Mouse (Mus musculus) embryonic facial prominence, embryonic 15.5 days (tissue): ENCODE data around the gene 4930590J08Rik. TPM values are rescaled to one million over a fixed set of nuclear protein-coding genes. Genes with fewer than 3 reads are reported as not detected.
"Not testable (repeated sequence)": the region's sequence is repeated elsewhere in the genome, so short reads cannot be mapped to it uniquely, and the experiment has no call there.

Experiments
- ATAC-seq: fragments of 200-750 bp; cut with Nextera tagmentation; 2 replicates; pipeline ENCODE4 v1.8.0; 2017; ENCODE audit warnings: low read depth, moderate TSS enrichment; ENCODE audit not compliant: insufficient number of reproducible peaks, low FRiP score, low TSS enrichment
- H3K27ac ChIP-seq: fragments of 300-500 bp; sonication (generic); replicated peaks from 2 replicates; pipeline ENCODE4 v1.5.1; 2015; ENCODE audit warnings: mild to moderate bottlenecking, inconsistent platforms
- H3K27me3 ChIP-seq: fragments of 300-500 bp; sonication (generic); 2 replicates; pipeline ENCODE4 v1.6.1; 2015; ENCODE audit warnings: inconsistent platforms
- H3K36me3 ChIP-seq: fragments of 300-500 bp; sonication (generic); 2 replicates; pipeline ENCODE4 v1.6.1; 2015; ENCODE audit warnings: mild to moderate bottlenecking, inconsistent platforms
- H3K4me1 ChIP-seq: fragments of 300-500 bp; sonication (generic); 2 replicates; pipeline ENCODE4 v1.6.1; 2015; ENCODE audit warnings: inconsistent platforms
- H3K4me2 ChIP-seq: fragments of 300-500 bp; sonication (generic); replicated peaks from 2 replicates; pipeline ENCODE4 v1.6.1; 2015; ENCODE audit warnings: mild to moderate bottlenecking, inconsistent platforms
- H3K4me3 ChIP-seq: fragments of 300-500 bp; sonication (generic); replicated peaks from 2 replicates; pipeline ENCODE4 v1.5.1; 2015; ENCODE audit warnings: mild to moderate bottlenecking, inconsistent platforms
- H3K9ac ChIP-seq: fragments of 300-500 bp; sonication (generic); 2 replicates; pipeline ENCODE4 v1.6.1; 2015; ENCODE audit warnings: inconsistent platforms
- H3K9me3 ChIP-seq: fragments of 300-500 bp; sonication (generic); replicated peaks from 2 replicates; pipeline ENCODE4 v1.6.1; 2016; ENCODE audit warnings: inconsistent platforms
- WGBS: fragments of 180-500 bp; shearing (Covaris S2); methylation state at CpG from one replicate; pipeline ENCODE4 v1.1.7; 2015; 5-methylcytosine and 5-hydroxymethylcytosine counted together
- polyA plus RNA-seq: library from polyadenylated mRNA; unstranded; fragments of >200 nt; fragmentation: Nextera tagmentation; extraction: Ambion mirVana; gene quantifications from 2 replicates; pipeline ENCODE4 v1.2.1, GENCODE M21; 2015

4930590J08Rik gene
- 0.24 and 0.47 TPM in 2 replicates for polyA plus RNA-seq

GRCm38 (mm10) chr6:91902509-91902908 lies at the start of gene 4930590J08Rik:
4930590J08Rik (plus strand) TSS chr6:91902809.
- not testable (repeated sequence) for H3K4me1 ChIP-seq, ATAC-seq, H3K4me2 ChIP-seq, H3K9ac ChIP-seq, H3K4me3 ChIP-seq, H3K9me3 ChIP-seq, H3K27ac ChIP-seq, H3K27me3 ChIP-seq
- 97% methylated on average over 2 of the region's 2 CpGs for WGBS
- H3K36me3 ChIP-seq: peaks cover 32% of the 10 kb centered on the region

DNA sequence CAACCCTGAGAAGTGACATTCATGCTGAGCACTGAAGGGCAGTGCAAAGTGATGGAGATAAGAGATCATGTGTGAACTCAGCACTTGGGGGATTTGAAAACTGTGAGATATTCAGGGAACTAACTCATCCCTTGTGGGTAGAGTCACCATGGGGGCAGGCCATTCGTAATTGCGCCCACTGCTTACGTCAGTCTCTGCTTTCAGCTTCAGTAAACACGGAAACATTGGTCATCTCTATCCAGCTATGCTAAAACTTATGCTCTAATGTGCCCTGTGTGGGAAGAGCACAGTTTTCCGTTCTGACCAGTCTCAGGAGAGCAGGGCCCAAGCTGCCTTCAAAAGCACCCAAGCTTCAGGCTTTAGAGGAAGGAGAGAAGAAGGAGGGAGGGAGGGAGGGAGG lies 44.3 kb upstream of the 4930590J08Rik start:
- H3K27me3 ChIP-seq: 0 out of 2 replicates have a peak, but pooled peaks cover 3% of the 10 kb centered on the region
- H3K4me2 ChIP-seq: no peak overlapping the region
- no peak for ATAC-seq
- H3K9ac ChIP-seq: no peak overlapping the region
- WGBS: 68% methylated on average over 5 of the region's 5 CpGs
- H3K4me1 ChIP-seq: no peaks in the 10 kb centered on the region
- no peaks in the 10 kb centered on the region for H3K9me3 ChIP-seq
- no peak overlapping the region for H3K4me3 ChIP-seq
- no peaks in the 10 kb centered on the region for H3K36me3 ChIP-seq
- no peak overlapping the region for H3K27ac ChIP-seq

DNA sequence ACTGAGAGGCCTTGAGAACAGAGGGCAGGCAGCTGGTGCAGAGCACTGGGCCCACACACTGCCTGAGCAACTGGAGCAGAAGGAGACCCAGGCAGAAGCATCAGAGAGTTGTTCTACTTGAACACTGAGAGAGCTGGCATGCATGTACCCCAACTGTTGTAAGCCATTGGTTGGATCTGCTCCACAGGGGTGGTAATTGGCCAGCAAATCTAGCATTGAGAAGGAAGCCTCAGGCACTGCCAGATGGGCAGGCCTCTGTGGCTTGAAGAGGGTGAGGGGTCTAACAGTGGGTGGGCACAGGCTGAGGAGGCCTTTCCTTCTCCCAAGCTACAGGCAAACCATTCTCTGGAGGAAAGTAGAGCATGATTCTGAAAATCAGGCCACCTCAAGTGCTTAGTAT lies 39.8 kb upstream of the 4930590J08Rik start:
- Histone ChIP-seq H3K4me3 (no peak overlapping the region), H3K4me2 (no peak overlapping the region), H3K27ac (no peak overlapping the region), H3K9me3 (no peaks in the 10 kb centered on the region), H3K4me1 (no peaks in the 10 kb centered on the region), H3K27me3 (no peaks in the 10 kb centered on the region), H3K36me3 (no peaks in the 10 kb centered on the region), H3K9ac (no peak overlapping the region)
- no peak for ATAC-seq

- H3K27ac ChIP-seq: no peak overlapping the region
- ATAC-seq: no peak
- no peak overlapping the region for H3K4me3 ChIP-seq
- H3K9ac ChIP-seq: no peak overlapping the region
- no peaks in the 10 kb centered on the region for H3K4me1 ChIP-seq
- no peaks in the 10 kb centered on the region for H3K9me3 ChIP-seq
- no peak overlapping the region for H3K4me2 ChIP-seq
- no peaks in the 10 kb centered on the region for H3K27me3 ChIP-seq
- 73% methylated on average over 5 of the region's 5 CpGs for WGBS
- no peaks in the 10 kb centered on the region for H3K36me3 ChIP-seq
These were observed 38.0 kb upstream of the 4930590J08Rik start for GRCm38 (mm10) chr6:91864595-91864994.

DNA sequence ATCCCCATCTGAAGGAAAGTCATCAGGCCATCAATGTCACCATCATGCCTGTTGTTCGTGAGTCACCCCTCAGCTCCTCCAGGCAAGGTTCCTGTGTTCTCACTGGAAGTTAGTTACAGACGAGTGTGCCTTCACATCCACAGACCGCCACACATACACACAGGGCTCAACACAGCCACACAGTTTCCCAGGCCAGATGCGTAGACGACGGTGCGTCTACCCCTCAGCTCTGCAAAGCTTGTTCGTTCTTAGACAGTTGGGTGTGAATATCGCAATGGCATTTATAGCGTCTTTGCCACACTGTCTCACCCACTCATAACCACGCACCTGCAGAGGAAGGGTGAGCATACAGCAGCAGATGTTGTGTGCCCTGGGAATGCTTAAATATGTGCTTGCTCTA lies 37.0 kb upstream of the 4930590J08Rik start:
- no peak overlapping the region for H3K27ac ChIP-seq
- H3K9me3 ChIP-seq: no peaks in the 10 kb centered on the region
- no peak for ATAC-seq
- no peaks in the 10 kb centered on the region for H3K27me3 ChIP-seq
- no peaks in the 10 kb centered on the region for H3K36me3 ChIP-seq
- H3K9ac ChIP-seq: no peak overlapping the region
- H3K4me2 ChIP-seq: no peak overlapping the region
- WGBS: 77% methylated on average over 11 of the region's 11 CpGs
- no peak overlapping the region for H3K4me3 ChIP-seq
- H3K4me1 ChIP-seq: no peaks in the 10 kb centered on the region

DNA sequence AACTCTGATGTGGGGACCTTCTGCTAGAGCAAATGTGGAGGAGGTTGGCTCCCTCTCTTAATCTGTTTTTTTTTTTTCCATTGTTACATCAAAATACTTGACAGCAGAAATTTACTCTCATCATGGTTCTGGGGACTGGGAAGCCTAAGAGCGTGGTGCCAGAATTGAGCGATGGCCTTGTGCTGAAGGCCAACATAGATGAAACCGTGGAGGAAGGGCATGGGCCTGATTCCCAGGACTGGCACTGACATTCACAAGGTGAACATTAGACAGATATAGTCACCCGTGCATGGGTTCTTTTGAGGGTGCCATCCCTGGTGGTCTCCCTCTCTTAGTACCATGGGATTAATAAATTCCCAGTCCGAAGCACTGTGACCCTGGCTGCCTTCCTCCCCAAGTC lies 34.5 kb upstream of the 4930590J08Rik start:
- no peak overlapping the region for H3K4me2 ChIP-seq
- H3K9me3 ChIP-seq: no peaks in the 10 kb centered on the region
- H3K36me3 ChIP-seq: no peaks in the 10 kb centered on the region
- H3K4me1 ChIP-seq: no peaks in the 10 kb centered on the region
- 80% methylated on average over 5 of the region's 5 CpGs for WGBS
- ATAC-seq: no peak
- no peak overlapping the region for H3K27ac ChIP-seq
- no peaks in the 10 kb centered on the region; the same call in 1 of the 2 replicates for H3K27me3 ChIP-seq
- no peak overlapping the region for H3K9ac ChIP-seq
- no peak overlapping the region for H3K4me3 ChIP-seq

DNA sequence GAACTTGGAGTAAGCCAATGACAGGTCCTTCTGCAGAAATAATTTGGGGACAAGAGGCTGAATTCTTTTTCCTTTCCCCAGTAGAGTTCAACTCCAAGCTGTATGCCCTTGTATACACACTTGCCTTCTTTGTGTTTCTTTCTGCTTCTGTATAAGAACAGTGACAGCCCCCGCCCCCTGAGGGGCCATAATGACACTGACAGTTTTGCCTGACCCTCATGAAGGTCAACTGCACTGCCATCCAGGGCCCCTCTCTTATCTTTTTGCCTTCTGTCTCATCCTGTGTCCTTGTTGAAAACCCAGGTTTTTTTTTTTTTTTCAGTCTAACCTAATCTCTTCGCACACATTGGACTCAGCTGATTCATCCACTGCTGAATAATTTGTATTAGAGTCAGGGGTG lies 29.8 kb upstream of the 4930590J08Rik start:
- no peaks in the 10 kb centered on the region for H3K4me1 ChIP-seq
- no peak overlapping the region for H3K4me2 ChIP-seq
- no peak overlapping the region for H3K27ac ChIP-seq
- H3K9ac ChIP-seq: no peak overlapping the region
- H3K27me3 ChIP-seq: peaks cover 4% of the 10 kb centered on the region; the same call in 1 of the 2 replicates
- no peaks in the 10 kb centered on the region for H3K9me3 ChIP-seq
- WGBS: 71% methylated on average over 2 of the region's 2 CpGs
- no peak for ATAC-seq
- H3K36me3 ChIP-seq: no peaks in the 10 kb centered on the region
- no peak overlapping the region for H3K4me3 ChIP-seq

DNA sequence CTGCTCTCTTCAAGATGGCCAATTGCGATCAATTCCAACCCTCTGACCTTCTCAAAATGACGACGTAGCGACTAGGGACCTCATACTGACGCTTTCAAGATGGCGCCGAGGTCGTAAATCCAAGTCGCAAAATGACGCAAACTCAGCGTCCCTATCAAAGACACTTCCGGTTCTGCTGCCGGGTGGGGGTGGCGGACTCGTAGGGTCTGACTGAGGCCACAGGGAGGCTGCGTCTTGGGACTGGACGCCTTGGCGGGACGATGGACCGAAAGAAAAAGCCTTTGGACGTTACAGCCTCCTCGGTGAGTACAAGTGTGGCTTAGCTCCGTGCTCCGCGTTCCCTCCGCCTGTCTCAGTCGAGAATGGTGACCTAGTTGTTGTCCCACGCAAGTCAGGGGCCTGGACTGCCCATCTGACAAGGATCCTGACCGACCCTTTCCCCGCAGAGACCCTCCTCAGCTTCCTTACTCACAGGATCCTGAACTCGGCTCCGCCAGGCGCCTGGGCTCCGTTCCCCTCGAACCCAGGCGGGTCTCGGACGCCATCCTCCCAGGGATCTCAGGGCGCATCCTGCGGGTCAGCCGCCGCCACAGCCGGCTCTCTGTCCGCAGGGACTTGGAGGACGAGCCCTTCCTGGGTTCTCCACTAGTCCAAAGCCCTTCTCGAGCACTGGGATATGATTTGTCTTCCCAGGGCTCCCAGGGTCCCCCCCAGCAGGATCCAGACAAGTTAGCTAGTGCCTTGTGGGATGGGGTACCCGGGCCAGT lies 24.5 kb upstream of the 4930590J08Rik start, which contains the start of gene Ccdc174:
Gene Ccdc174, plus strand, starts transcription at position 169 of the 767 bp plus-strand sequence.
- WGBS: under 1% methylated on average over 47 of the region's 47 CpGs
- H3K4me3 ChIP-seq: peak within 1 kb of the TSS; percentile 91

GRCm38 (mm10) chr6:91883859-91884258 lies 18.8 kb upstream of the 4930590J08Rik start:
- no peak overlapping the region for H3K9ac ChIP-seq
- 86% methylated on average over 2 of the region's 2 CpGs for WGBS
- no peak for ATAC-seq

More for the DNA sequence above, 24.5 kb upstream of the 4930590J08Rik start, which contains the start of gene Ccdc174:
- Histone ChIP-seq H3K4me2 (peak within 1 kb of the TSS; percentile 84), H3K9ac (peak within 1 kb of the TSS; percentile 90), H3K4me1 (peaks cover 7% of the 10 kb centered on the region; the same call in 1 of the 2 replicates), H3K9me3 (no peaks in the 10 kb centered on the region), H3K36me3 (peaks cover 16% of the 10 kb centered on the region), H3K27me3 (peaks cover 4% of the 10 kb centered on the region; the same call in 1 of the 2 replicates), H3K27ac (0 out of 2 replicates have a peak within 1 kb of the TSS, but pooled peaks have one; percentile 31)
- peak; percentile 93 for ATAC-seq

DNA sequence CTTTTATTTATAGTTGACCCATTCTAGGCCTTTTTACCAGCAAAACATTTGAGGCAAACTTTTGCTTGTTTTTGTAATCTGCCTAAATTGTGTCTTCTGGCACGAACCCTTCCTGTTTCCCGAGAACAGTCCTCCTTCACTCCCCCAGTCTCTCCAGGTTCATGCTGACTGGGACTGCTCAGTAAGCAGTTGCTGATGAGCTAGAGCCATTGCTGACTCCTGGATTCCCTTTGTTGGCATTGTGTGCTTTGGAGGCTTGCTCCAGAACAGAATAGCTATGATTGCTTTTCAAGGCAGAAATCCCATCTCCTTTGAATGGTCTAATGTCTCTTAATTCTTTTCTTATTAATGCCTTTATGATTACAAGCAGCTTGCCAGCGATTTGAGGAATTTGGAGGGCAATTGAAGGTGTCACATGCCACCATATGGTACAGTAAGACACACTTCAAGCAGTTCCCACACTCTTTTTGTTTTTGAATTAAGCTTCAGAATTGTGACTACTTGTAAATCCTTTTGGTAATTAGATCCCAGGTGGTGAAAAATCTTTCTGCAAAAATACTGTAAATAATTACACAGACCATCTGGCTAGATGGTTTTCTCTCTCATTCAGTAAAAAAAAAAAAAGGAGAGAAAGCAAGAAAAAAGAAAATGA lies 13.2 kb upstream of the 4930590J08Rik start:
- Histone ChIP-seq H3K4me3 (no peak overlapping the region), H3K27ac (no peak overlapping the region), H3K9ac (no peak overlapping the region), H3K4me1 (no peaks in the 10 kb centered on the region), H3K4me2 (no peak overlapping the region), H3K9me3 (no peaks in the 10 kb centered on the region), H3K27me3 (no peaks in the 10 kb centered on the region), H3K36me3 (peaks cover 79% of the 10 kb centered on the region)
- 83% methylated on average over 3 of the region's 3 CpGs for WGBS
- ATAC-seq: no peak

More at GRCm38 (mm10) chr6:91883859-91884258, 18.8 kb upstream of the 4930590J08Rik start:
- Histone ChIP-seq H3K9me3 (no peaks in the 10 kb centered on the region), H3K27ac (no peak overlapping the region), H3K4me3 (no peak overlapping the region), H3K27me3 (no peaks in the 10 kb centered on the region), H3K4me2 (no peak overlapping the region), H3K4me1 (peaks cover 2% of the 10 kb centered on the region; the same call in 1 of the 2 replicates), H3K36me3 (peaks cover 60% of the 10 kb centered on the region)

DNA sequence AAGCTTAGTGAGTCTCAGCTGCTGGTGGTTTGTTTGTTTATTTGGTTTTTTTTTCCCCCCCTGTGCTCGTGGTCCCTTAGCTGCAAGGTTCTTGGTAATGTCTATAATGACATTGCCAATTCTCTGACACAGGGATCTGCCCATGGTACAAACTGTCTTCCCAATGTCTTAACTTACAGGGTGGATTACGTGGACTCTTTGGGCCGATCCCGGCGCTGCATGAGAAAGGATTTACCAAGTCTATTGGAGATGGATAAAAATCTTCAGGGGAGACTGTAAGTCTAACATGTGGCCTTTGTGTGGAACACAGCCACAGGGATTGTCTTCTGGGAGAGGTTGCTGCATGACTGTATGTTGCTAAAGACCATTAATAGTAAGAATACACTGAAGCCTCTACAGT lies 12.0 kb upstream of the 4930590J08Rik start:
- Histone ChIP-seq H3K27ac (no peak overlapping the region), H3K9me3 (no peaks in the 10 kb centered on the region), H3K4me3 (no peak overlapping the region), H3K27me3 (no peaks in the 10 kb centered on the region), H3K36me3 (peaks cover 84% of the 10 kb centered on the region), H3K4me1 (no peaks in the 10 kb centered on the region), H3K4me2 (no peak overlapping the region), H3K9ac (no peak overlapping the region)
- no peak for ATAC-seq
- 85% methylated on average over 5 of the region's 5 CpGs for whole genome bisulfite sequencing
